Mouse (Mus musculus) testis, postnatal 10 days (tissue): ENCODE data around the gene Rpl7a.
"Not testable (repeated sequence)": the region's sequence is repeated elsewhere in the genome, so short reads cannot be mapped to it uniquely, and the experiment has no call there.

Experiments
- DNase-seq: peaks from one replicate; pipeline ENCODE4 v3.0.0; 2021; ENCODE audit warnings: low spot score

The Rpl7a gene

GRCm38 (mm10) chr2:26910124-26910993 is at the start of gene Rpl7a, which contains the start of gene Med22:
Gene Rpl7a (plus strand): TSS chr2:26910764.
Gene Med22 (minus strand): TSS chr2:26910677.
- peak; percentile 100 for DNase-seq

GRCm38 (mm10) chr2:26862856-26863255 is 47.7 kb upstream of the Rpl7a start:
- no peak for DNase-seq

GRCm38 (mm10) chr2:26864879-26865278 is 45.7 kb upstream of the Rpl7a start, which contains the start of gene Abo:
Gene Abo (minus strand): TSS chr2:26864979.
- DNase-seq, result no peak

- no peak for DNase-seq
These were observed 39.9 kb upstream of the Rpl7a start for GRCm38 (mm10) chr2:26870666-26871065.

- no peak for DNase-seq
These were observed 32.0 kb upstream of the Rpl7a start for GRCm38 (mm10) chr2:26878571-26878970.

- DNase-seq, result not testable (repeated sequence)
These were observed 25.0 kb upstream of the Rpl7a start for GRCm38 (mm10) chr2:26885541-26885940.

- not testable (repeated sequence) for DNase-seq
These were observed 24.4 kb upstream of the Rpl7a start for GRCm38 (mm10) chr2:26886170-26886569.

- DNase-seq, result no peak
These were observed 14.7 kb upstream of the Rpl7a start for GRCm38 (mm10) chr2:26895898-26896297.

- DNase-seq, result no peak
These were observed 9.8 kb upstream of the Rpl7a start for GRCm38 (mm10) chr2:26900731-26901130.

- DNase-seq, result no peak
These were observed 8.6 kb upstream of the Rpl7a start for GRCm38 (mm10) chr2:26901834-26902400.

GRCm38 (mm10) chr2:26902467-26903220 is 7.9 kb upstream of the Rpl7a start, which contains the start of gene Surf6:
Gene Surf6 (minus strand): TSS chr2:26902879.
- peak; percentile 92 for DNase-seq

- DNase-seq, result no peak
These were observed 7.3 kb upstream of the Rpl7a start for GRCm38 (mm10) chr2:26903311-26903710.

GRCm38 (mm10) chr2:26905936-26906335 is 4.6 kb upstream of the Rpl7a start:
- DNase-seq, result no peak

GRCm38 (mm10) chr2:26906431-26906830 is 4.1 kb upstream of the Rpl7a start:
- no peak for DNase-seq

GRCm38 (mm10) chr2:26907109-26907508 is 3.5 kb upstream of the Rpl7a start:
- DNase-seq, result peak; percentile 73

- no peak for DNase-seq
These were observed 1.7 kb upstream of the Rpl7a start for GRCm38 (mm10) chr2:26908710-26909386.

GRCm38 (mm10) chr2:26909387-26909784 is 1.2 kb upstream of the Rpl7a start:
- no peak for DNase-seq

GRCm38 (mm10) chr2:26910994-26911765 is 616 bp downstream of the Rpl7a start:
- DNase-seq, result peak; percentile 82

- DNase-seq, result no peak
These were observed 1.7 kb downstream of the Rpl7a start for GRCm38 (mm10) chr2:26912253-26912770.

- no peak for DNase-seq
These were observed 3.0 kb downstream of the Rpl7a start for GRCm38 (mm10) chr2:26913416-26914147.
